Mouse (Mus musculus) WW6 (cell line): Measurements from ENCODE around the gene Ptprg.

ENCODE experiments used
- DNase-seq: peaks from one replicate; pipeline ENCODE4 v3.0.0-alpha.2; 2013; ENCODE audit warnings: low read depth, low spot score

Ptprg gene

DNA sequence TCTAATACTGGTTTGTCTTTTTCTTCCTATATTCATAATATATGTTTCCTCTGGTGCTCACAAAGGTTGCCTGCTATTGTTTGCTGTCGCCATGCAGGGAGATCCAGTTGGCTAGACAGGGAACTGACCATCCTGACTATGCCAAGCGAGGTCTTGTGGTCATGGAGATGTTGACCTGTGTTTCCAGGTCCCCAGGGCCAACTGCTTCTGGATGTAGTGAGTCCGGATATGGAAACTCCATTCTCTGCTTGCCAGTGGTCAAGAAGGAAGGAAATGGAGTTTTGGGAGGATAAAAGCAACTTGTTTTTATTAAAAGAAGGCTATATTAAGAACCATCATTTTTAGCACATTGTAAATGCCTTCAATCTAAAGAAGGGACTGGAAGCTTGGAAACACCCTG is 327.8 kb downstream of the Ptprg start:
- no peak for DNase-seq

- no peak for DNase-seq
These were observed 330.0 kb downstream of the Ptprg start for GRCm38 (mm10) chr14:11883142-11883921.

DNA sequence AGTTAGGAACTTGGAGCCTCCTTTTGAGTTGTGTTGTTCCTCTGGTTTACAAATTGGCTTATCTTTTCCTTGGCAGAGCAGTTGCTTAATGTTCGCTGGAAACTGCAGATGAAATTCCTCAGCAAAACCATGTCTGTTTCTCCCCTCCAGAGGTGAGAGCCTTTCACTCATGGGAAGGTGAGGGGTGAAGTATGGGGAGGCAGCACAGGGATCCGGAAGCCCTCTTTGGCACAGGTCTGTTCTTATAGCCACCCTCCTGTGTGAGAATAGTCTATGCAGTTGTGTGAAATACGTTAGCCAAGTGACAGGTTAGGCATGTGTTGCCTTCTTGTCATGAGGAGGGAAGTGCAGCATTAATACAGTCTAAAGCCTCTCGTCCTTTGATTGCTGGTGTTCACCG is 330.7 kb downstream of the Ptprg start:
- no peak for DNase-seq

- DNase-seq = no peak
These were observed 333.1 kb downstream of the Ptprg start for GRCm38 (mm10) chr14:11886417-11886816.

DNA sequence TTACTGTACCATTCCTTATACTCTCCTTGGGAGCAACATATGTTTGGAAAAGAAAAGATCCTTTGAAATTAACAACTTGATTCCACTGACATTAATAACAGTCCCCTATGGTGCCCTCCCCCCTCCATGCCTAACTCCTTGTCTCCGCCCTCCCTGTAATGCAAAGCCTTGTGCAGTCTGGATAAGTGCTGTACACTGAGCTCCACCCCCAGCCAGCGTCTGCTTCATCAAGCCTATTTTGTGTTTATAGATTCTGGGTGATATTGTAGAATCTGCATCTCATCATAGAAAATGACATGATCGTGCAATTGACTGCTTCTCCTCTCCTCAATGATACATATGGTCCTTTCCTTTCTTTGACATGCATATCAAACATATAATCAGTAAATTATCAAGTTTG is 337.6 kb downstream of the Ptprg start:
- no peak for DNase-seq

GRCm38 (mm10) chr14:11892621-11893020 is 339.3 kb downstream of the Ptprg start:
- no peak for DNase-seq

- no peak for DNase-seq
These were observed 342.2 kb downstream of the Ptprg start for GRCm38 (mm10) chr14:11895486-11895885.

DNA sequence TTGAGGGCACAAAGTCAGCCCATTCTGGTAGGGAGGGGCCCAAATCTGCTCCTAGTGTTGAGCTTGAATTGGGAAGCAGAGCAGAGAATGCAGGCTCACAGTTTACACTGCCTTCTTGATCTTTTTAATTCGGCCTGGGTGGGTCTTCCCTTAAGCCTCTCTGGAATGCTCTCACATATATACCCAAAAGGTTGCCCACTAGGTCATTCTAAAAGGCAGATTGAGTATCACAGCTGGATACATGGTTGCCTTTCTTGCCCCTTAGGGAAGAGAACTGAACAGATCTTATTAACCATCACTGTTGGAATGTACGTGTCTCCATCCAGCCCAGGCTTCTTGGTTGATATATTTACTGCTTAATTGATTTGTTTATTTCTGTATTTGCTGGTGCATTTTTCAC is 349.5 kb downstream of the Ptprg start:
- DNase-seq = no peak

DNA sequence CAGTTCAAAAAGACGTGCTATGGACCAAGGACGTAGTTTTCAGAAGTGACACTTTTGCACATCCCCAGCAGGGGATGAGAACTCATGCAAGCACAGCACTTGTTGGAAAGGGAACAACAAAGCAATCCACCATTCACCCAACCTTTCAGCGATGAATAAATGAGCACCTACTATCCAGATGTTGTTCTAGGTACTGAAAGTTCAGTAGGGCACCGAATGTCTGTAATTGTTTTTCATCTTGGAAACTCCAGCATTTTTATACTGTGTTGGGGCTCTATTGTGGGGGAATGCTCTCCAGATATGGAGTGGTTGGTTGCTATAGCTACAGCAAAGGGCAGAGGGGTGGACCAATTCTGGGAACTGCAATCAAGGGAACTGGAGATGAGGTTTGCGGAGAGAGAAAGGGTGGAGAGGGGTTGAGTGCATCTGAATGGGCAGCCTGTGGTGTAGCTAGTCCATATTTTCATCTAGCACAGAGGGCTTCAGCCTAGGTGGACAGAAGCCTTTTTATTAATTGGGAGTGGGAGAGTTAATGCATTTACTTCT is 352.9 kb downstream of the Ptprg start:
- no peak for DNase-seq

DNA sequence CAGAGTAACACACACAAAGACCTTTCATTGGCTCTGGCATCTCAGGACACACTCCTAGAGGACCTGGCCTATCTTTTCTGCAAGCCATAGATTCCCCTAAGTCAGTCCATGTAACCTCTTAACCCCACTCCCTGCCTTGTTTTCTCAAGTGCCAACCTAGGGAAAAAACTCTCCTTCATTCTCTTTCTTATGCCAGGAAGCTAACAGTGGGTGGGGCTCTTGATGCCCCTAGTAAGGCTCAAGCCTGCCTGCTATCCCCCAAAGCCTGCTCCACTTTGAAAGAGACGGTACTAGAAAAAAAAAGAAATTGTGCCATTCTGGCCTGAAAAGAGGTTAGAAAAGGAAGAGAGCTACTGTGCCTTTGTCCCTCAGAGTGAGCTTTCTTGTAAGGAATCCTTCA is 358.9 kb downstream of the Ptprg start:
- no peak for DNase-seq

DNA sequence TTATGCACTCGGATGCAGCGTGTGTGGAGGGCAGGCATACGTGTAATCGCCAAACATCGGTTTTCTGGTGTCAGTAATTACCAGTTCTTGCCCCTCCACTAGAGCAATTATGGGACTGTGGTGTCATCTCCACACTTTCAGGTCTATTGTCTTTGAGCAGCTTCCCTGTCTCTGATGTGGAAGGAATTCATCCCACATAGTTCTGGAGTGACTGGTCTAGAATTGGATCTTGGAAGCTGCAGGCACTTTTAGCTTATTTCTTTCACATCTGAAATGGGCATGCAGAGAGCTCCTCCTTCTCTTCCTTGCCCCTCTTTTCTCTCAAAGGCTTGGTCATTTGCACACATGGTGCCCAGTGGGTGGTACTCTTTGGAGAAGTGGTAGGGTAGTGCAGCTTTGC is 363.9 kb downstream of the Ptprg start:
- no peak for DNase-seq

DNA sequence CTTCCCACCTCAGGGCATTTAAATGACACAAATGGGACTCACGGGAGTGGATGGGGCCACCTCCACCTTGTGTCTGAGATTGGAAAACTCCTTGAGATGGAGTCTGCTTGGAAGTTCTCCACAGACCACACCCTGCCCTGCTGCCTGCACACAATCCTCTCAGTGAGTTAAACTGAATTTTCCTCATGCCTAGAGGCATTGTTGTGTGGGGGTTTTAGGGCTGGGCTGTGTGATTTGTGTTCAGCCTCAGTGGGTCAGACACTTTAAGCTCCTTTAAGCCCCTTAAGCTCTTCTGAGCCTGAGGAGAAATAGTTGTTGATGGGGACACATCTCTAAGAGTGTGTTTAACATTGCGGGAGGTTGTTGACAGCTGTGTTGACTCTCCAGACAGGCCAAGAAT is 375.2 kb downstream of the Ptprg start:
- DNase-seq = no peak

- DNase-seq = no peak
These were observed 379.2 kb downstream of the Ptprg start for GRCm38 (mm10) chr14:11932517-11932916.

DNA sequence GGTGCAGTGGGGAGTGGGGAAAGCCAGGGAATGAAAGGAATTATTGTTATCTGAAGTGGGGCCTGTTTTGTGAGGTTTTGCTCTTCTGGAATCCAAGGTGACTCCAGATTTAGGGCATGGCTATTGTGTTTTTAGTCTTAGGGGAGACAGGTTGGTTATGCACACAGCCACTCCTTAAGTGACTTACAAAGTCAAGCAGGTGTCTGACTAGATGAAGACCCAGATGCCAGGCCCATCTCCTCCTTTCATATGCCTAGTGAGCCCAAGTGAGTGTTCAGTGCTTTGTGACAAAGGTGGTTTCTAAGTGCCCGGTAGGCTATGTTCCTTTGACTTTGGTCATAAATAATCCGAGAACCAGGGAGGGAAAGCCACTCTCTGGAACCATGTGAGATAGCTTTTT is 381.2 kb downstream of the Ptprg start:
- DNase-seq = no peak

DNA sequence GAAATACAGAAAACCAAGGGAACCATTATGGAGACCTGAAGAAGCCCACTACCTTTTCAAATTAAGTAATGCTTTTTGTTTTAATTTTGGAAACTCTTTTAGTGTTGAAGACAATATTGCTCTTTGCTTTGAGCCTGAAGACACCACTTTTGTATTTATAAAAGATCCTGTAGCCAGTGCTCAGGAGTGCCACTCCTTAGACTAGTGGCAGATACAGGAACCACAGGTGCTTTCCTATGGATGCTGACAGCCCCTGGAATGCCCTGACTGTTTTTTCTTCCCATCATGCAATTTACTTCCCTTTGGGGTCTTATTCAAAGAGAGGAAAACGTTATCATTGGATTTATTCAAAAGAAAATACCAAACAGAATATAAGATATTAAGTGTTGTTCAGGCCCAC is 381.9 kb downstream of the Ptprg start:
- no peak for DNase-seq

DNA sequence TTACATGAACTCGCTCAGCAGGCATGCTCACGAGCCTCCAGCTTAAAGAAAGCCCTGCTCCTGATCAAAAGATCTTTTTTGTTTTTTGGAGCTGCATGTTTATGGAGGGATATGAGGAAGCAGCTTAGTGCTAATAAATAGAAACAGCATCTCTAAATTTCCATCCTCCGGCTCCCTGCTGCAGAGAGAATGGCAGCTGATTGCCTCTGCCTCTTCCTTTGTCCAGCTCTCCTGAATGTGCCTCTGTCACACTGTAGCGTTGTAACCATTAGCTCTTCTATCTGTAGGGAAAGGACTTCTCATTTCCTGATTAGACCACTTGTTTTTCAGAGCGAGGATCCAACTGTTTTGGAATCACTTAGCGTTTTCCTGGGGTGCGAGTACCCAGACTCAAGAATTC is 382.4 kb downstream of the Ptprg start:
- DNase-seq = no peak

DNA sequence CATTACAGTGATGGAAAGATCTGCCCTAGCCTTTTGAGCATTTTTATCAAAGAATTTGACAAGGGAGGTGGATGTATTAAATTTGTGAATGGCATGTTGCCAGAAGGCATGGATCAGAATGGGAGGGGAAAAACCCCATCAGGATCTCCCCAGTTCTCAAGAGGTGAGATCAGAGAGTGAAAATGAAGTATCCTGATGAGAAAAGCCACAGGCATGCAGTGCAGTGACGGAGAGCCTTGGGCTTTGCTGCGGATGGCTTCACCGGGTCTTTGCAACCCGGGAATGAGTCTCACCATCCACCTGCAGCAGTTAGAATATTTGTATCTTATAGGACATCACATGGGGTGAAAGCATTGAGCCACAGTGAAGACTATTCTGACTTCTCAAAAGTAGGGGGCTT is 385.6 kb downstream of the Ptprg start:
- no peak for DNase-seq

GRCm38 (mm10) chr14:11941989-11942514 is 388.7 kb downstream of the Ptprg start:
- no peak for DNase-seq

GRCm38 (mm10) chr14:11950379-11950778 is 397.0 kb downstream of the Ptprg start:
- no peak for DNase-seq

DNA sequence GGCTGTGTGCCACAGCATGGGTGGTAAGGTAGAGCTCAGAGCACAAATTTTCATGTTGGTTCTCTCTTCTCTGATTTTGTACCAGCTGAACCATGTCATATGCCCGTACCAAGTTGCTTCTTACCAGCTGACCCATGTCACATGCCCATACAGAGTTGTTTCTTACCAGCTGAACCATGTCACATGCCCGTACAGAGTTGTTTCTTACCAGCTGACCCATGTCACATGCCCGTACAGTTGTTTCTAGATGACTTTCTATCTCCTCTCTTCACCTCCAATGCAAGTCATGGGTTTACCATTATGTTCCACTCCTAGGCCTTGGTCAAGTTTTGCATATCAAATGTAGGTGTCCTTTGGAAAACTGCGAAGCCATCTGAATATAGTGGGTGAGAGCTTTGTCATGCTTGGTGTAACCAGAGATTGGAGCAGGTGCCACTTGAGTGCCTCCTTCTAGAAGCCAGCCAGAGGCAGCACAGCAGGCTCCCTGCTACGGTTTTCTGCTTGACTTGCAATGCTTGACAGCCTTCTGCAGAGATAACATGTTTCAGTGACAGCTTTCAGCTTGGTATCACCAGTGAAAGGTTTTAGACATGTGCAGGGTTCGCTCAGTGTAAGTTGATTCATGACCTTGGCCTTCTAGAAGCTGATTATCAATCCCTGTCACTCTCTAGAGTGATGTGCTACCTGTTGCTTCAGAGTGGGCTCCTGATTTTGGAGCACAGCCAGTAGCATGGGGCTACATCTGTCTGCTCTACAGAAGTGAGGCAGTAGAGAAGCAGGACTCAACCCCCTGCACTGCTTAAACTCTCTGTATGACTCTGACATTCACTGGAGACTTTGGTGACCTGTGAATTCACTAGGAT is 401.9 kb downstream of the Ptprg start:
- no peak for DNase-seq

- no peak for DNase-seq
These were observed 407.2 kb downstream of the Ptprg start for GRCm38 (mm10) chr14:11960269-11961121.

GRCm38 (mm10) chr14:11962101-11962500 is 408.8 kb downstream of the Ptprg start:
- no peak for DNase-seq
